Mouse (Mus musculus) erythroblast, embryonic 14.5 days (primary cell): ENCODE measurements around the gene Bptf.

Experiments
- GATA1 ChIP-seq: IDR thresholded peaks from 2 replicates; pipeline ENCODE4 v1.6.1; 2012; ENCODE audit warnings: low read length, inconsistent platforms, mixed read lengths
- TAL1 ChIP-seq: IDR thresholded peaks from 3 replicates; pipeline ENCODE4 v1.6.1; 2012; ENCODE audit warnings: low read length, inconsistent platforms, mixed read lengths

DNA sequence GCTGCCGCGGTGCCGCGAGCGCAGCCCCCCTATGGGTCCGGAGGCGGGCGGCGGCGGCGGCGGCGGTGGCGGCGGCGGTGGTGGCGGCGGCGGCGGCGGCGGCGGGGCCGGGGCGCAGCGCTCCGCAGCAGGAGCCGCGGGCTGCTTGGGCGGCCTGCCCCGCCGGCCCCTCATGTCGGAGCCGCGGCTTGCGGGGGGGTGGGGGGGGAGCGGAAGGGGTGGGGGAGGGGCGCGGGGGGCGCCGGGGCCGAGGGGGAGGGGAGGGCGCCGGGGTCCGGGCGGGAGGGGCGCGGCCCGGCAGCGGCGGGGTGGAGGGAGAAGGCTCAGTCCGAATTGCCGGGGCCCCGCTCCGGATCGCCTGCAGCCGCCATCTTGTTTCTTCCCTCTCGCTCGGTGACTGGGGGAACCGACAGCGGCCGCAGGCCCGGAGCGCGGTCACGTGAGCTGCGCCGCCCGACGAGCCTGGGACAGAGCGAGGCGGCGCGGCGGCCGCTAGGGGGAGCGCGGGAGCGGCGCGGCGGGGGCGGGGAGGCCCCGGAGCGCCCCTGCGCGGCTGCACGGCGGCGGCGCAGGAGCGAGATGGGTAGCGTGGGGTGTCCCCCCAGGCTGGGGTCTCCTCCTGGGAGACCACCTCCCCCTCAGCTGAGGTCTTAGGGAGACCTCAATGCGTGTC is at the start of gene Bptf:
- TF ChIP-seq GATA1, result no peak
- no peak for TF ChIP-seq TAL1
